Mouse (Mus musculus): ENCODE data around the gene 9330182L06Rik.

The 9330182L06Rik gene

GRCm38 (mm10) chr5:9525507-9525906 lies 259.6 kb downstream of the 9330182L06Rik start:
- DNase-seq (ENCODE audit: low read depth, low spot score), result no peak

All from retina, adult 2 months (tissue).